Mouse (Mus musculus) limb, embryonic 12.5 days (tissue): ENCODE results near the gene Zfp383. TPM values are rescaled to one million over a fixed set of nuclear protein-coding genes. Genes with fewer than 3 reads are reported as not detected.
"Not testable (repeated sequence)": the region's sequence is repeated elsewhere in the genome, so short reads cannot be mapped to it uniquely, and the experiment has no call there.

Source experiments
- ATAC-seq: fragments of 200-750 bp; cut with Nextera tagmentation; 2 replicates; pipeline ENCODE4 v1.8.0; 2017; ENCODE audit warnings: low read depth, moderate TSS enrichment; ENCODE audit not compliant: insufficient number of reproducible peaks, insufficient read depth, low FRiP score, low TSS enrichment
- H3K27ac ChIP-seq: fragments of 300-500 bp; sonication (generic); 2 replicates; pipeline ENCODE4 v1.5.1; 2016; ENCODE audit warnings: mild to moderate bottlenecking, moderate library complexity
- H3K27me3 ChIP-seq: fragments of 300-500 bp; sonication (generic); 2 replicates; pipeline ENCODE4 v1.6.1; 2016; ENCODE audit warnings: mild to moderate bottlenecking, moderate library complexity
- H3K36me3 ChIP-seq: fragments of 300-500 bp; sonication (generic); 2 replicates; pipeline ENCODE4 v1.6.1; 2016; ENCODE audit warnings: mild to moderate bottlenecking, moderate library complexity
- H3K4me1 ChIP-seq: fragments of 300-500 bp; sonication (generic); replicated peaks from 2 replicates; pipeline ENCODE4 v1.6.1; 2016
- H3K4me2 ChIP-seq: fragments of 300-500 bp; sonication (generic); 2 replicates; pipeline ENCODE4 v1.6.1; 2016; ENCODE audit warnings: mild to moderate bottlenecking, moderate library complexity
- H3K4me3 ChIP-seq: fragments of 300-500 bp; sonication (generic); replicated peaks from 2 replicates; pipeline ENCODE4 v1.5.1; 2016; ENCODE audit warnings: mild to moderate bottlenecking
- H3K9ac ChIP-seq: fragments of 300-500 bp; sonication (generic); replicated peaks from 2 replicates; pipeline ENCODE4 v1.6.1; 2016; ENCODE audit warnings: mild to moderate bottlenecking, moderate library complexity
- H3K9me3 ChIP-seq: fragments of 300-500 bp; sonication (generic); 2 replicates; pipeline ENCODE4 v1.6.1; 2016; ENCODE audit warnings: mild to moderate bottlenecking, moderate library complexity
- WGBS: fragments of 180-500 bp; shearing (Covaris S2); methylation state at CpG from one replicate; pipeline ENCODE4 v1.1.7; 2016; 5-methylcytosine and 5-hydroxymethylcytosine counted together
- polyA plus RNA-seq: library from polyadenylated mRNA; unstranded; fragments of >200 nt; fragmentation: Nextera tagmentation; extraction: Ambion mirVana; gene quantifications from 2 replicates; pipeline ENCODE4 v1.2.1, GENCODE M21; 2016

Zfp383 gene
- polyA plus RNA-seq, 1 experiment from 2014 or later = 6.7 TPM

DNA sequence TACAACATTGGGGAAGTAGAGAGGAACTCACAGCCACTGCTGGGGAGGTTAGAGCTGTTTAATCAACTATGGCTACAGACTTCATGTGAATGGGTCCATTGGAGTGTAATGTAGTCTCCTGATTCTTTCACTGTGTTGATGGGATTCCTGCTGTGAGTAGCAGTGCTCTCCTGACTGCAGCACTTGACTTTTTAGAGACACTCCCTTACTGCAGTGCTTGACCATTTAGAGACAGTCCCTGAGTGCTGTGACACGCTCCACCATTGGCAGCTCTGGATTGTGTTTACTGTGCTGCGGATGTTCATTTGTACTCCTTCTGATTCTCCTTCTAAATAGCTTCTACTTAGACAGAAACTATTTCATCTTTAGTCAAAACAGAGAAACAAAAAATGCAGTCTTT lies 34.7 kb downstream of the Zfp383 start:
- no peaks in the 10 kb centered on the region for H3K27me3 ChIP-seq
- H3K4me2 ChIP-seq = no peak overlapping the region
- H3K9me3 ChIP-seq = no peaks in the 10 kb centered on the region
- no peak overlapping the region for H3K27ac ChIP-seq
- no peak overlapping the region for H3K9ac ChIP-seq
- H3K36me3 ChIP-seq = peaks cover 57% of the 10 kb centered on the region
- H3K4me3 ChIP-seq = no peak overlapping the region
- no peaks in the 10 kb centered on the region for H3K4me1 ChIP-seq
- ATAC-seq = no peak
- WGBS = 61% methylated on average over 2 of the region's 2 CpGs

DNA sequence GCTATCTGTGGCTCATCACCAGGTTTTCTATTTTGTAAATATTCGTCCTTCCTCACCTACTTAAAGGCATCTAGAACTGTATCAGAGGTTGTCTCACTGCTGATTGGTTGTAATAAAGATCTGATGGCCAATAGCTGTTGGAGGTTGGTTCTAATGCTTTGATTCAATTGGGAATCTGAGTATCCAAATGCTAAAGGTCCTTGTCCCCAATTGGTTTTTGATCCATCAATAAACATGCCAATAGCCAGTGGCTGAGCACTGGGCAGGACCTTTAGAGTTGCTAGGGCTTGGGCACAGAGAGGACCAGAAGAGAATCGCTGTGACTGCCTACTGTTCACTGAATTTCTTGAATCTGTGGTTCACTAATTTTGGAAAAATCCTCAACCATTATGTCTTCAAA lies 35.7 kb downstream of the Zfp383 start:
- H3K9me3 ChIP-seq = no peaks in the 10 kb centered on the region
- no peak overlapping the region for H3K9ac ChIP-seq
- ATAC-seq = no peak
- H3K27ac ChIP-seq = no peak overlapping the region
- H3K4me1 ChIP-seq = no peaks in the 10 kb centered on the region
- 76% methylated on average over 2 of the region's 2 CpGs for WGBS
- H3K27me3 ChIP-seq = no peaks in the 10 kb centered on the region
- no peak overlapping the region for H3K4me2 ChIP-seq
- no peak overlapping the region for H3K4me3 ChIP-seq
- H3K36me3 ChIP-seq = peaks cover 56% of the 10 kb centered on the region

DNA sequence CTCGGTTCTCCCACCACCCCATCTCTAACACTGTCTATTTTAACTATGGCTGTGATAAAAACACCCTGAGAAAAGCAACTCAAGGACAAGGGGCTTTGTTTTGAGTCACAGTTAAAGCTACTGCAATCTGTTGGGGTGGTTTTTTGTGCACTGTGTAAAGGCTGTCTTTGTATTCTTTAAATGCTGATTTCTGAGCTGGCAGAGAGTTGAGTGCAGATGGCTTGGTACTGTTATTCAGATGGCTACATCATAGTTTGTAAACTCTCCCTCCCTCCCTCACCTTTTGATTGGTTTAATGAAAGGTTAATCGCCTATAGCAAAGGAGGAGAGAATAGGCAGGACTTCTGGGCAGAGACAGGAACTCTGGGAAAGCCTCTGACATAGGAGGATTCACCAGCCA lies 36.2 kb downstream of the Zfp383 start:
- no peak for ATAC-seq
- Histone ChIP-seq H3K27me3 (no peaks in the 10 kb centered on the region), H3K4me3 (no peak overlapping the region), H3K4me1 (no peaks in the 10 kb centered on the region), H3K36me3 (peaks cover 60% of the 10 kb centered on the region), H3K27ac (no peak overlapping the region), H3K9me3 (no peaks in the 10 kb centered on the region), H3K9ac (no peak overlapping the region), H3K4me2 (no peak overlapping the region)
- 79% methylated on average over 2 of the region's 2 CpGs for WGBS

DNA sequence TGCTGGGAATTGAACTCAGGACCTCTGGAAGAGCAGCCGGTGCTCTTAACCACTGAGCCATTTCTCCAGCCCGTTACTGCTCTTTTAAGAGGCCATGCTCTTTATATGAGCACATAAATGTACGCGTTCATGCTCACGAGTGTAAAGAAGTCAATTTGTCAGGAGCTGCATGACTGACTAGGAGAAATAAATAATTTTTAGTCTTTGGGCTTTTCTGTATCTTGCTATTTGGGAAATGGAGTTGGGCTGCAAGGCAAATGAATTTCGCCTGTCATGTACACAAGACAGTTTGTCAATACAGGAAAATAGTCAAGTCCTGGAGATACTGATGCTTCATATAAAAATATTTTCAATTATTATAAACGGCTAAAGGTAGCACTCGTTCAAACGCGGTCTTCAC lies 45.1 kb downstream of the Zfp383 start:
- ATAC-seq = no peak
- Histone ChIP-seq H3K9ac (peak overlapping the region; percentile 89), H3K4me1 (peaks cover 4% of the 10 kb centered on the region; the same call in 1 of the 2 replicates), H3K4me3 (peak overlapping the region; percentile 74), H3K27ac (peak overlapping the region; percentile 96), H3K27me3 (no peaks in the 10 kb centered on the region), H3K36me3 (peaks cover 30% of the 10 kb centered on the region), H3K9me3 (no peaks in the 10 kb centered on the region), H3K4me2 (peak overlapping the region; percentile 59)
- WGBS = 37% methylated on average over 10 of the region's 10 CpGs

DNA sequence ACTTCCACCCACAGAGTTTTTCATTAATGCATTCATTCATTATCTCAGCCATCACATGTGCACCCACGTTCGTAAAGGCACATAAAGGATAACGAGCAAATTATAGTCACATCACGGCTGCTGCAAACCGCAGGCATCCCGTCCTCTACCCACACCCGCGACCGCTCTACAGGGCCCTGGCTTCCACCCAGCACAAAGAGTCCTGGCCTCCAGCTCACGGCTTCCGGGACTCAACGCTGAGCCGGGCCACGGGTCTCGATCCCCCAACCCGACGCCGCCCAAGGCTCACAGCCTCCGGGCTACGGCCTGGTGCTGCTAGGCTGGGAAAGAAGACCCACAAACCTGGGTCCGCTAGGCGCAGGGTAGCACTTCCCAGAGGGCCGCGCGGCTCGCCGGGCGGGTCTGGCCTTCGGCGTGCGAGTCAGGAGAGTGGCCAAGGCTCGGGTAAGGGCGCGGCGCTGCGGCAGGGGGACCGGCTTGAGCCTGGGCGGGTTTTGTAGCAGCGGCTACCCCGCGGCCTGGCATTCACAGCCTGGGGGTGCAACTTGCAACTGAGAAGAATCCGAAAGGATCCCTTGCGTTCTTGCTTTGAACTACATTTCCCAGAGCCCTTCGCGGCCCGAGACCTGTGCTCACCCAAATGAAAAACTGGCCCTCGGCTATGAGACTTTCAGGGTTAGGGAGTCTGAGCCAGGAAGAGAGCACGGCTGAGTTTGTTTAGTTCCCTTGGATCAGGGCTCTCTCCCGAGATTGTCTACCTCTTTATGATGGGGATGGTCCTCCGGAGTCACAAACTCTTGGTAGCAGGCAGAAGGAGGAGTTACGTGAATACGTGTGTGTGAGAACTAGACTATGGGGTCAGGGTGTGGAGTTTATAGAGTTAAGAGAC lies 45.7 kb downstream of the Zfp383 start, which contains the start of gene Zfp74:
Gene Zfp74 (minus strand): TSS at position 577 of the 889 bp plus-strand sequence.
- Histone ChIP-seq H3K27me3 (no peaks in the 10 kb centered on the region), H3K9ac (peak within 1 kb of the TSS; percentile 89), H3K4me1 (peaks cover 4% of the 10 kb centered on the region; the same call in 1 of the 2 replicates), H3K36me3 (peaks cover 25% of the 10 kb centered on the region), H3K4me2 (peak within 1 kb of the TSS; percentile 59), H3K27ac (peak within 1 kb of the TSS; percentile 96), H3K4me3 (peak within 1 kb of the TSS; percentile 74), H3K9me3 (no peaks in the 10 kb centered on the region)
- peak; percentile 91 for ATAC-seq
- 2% methylated on average over 52 of the region's 52 CpGs for WGBS

DNA sequence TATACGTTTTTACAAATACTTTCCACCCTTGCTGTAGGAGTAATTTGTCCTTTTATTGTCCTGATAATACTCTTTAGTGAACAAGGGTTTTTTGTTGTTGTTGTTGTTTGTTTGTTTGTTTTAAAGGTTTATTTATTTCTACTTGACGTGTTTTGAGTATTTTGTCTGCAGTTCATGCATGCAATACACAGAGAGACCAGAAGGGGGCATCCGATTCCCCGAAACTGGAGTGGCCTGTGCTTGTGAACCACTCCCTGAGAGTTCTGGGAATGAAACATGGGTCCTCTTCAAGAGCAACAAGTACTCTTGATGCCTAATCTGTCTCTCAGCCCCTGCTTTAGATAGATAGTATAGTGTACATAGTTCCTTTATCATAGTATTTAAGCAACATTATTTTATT lies 46.7 kb downstream of the Zfp383 start:
- Histone ChIP-seq H3K36me3 (peaks cover 17% of the 10 kb centered on the region), H3K27me3 (no peaks in the 10 kb centered on the region), H3K4me1 (peaks cover 4% of the 10 kb centered on the region; the same call in 1 of the 2 replicates), H3K4me3 (peak overlapping the region; percentile 74; the same call in 1 of the 2 replicates), H3K9me3 (no peaks in the 10 kb centered on the region), H3K9ac (no peak overlapping the region), H3K27ac (no peak overlapping the region), H3K4me2 (peak overlapping the region; percentile 59)
- 21% methylated on average over 4 of the region's 4 CpGs for WGBS
- ATAC-seq = no peak

DNA sequence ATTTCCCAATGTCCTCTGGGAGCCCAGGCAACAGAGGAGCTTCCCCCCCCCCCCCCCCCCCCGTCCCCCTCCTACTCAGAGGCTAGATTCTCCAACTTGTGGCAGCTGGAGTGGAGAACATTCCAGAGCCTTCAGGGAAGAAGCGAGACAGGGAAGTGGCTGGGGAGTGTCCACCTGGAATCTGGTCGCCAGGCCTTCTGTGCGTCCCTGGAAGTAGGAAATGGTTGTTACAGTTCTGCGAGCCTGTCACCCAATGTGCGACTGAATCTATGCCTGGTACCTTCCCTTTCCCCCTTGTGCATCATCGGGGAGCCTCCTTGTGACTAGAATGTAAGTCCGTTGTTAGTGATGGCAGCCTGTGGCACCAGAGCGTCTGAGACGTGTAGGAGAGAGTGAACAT lies 48.2 kb downstream of the Zfp383 start:
- Histone ChIP-seq H3K9ac (no peak overlapping the region), H3K4me3 (no peak overlapping the region), H3K9me3 (no peaks in the 10 kb centered on the region), H3K36me3 (peaks cover 2% of the 10 kb centered on the region), H3K4me1 (peaks cover 4% of the 10 kb centered on the region; the same call in 1 of the 2 replicates), H3K27ac (no peak overlapping the region), H3K4me2 (no peak overlapping the region), H3K27me3 (no peaks in the 10 kb centered on the region)
- no peak for ATAC-seq
- 56% methylated on average over 10 of the region's 10 CpGs for WGBS

DNA sequence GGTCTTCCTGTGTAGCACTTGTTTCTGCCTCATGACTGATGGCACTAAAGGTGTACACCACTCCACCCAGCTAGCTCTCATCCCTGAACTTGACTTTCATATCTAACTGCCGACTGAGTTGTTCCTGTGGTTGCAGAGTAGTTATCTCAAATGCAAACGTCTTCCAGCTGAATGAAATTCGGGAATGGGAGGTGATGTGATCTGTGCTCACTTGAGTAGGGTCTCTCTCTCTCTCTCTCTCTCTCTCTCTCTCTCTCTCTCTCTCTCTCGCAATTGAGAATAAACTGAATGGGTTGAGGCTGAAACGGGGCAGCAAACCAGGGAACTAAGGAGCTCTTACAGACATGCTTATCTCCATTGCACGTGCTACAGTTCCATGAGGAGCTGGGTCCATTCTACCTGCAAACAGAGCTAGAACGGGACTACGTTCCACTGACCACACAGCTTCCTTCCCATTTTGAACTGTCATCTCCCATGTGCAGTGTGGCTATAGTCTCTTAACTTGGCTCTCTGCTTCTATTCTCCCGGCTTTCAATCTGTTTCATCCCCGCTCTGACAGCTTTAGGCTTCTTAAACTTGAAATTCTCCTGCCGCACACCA lies 50.2 kb downstream of the Zfp383 start:
- no peaks in the 10 kb centered on the region for H3K36me3 ChIP-seq
- H3K27ac ChIP-seq = no peak overlapping the region
- no peaks in the 10 kb centered on the region; the same call in 1 of the 2 replicates for H3K4me1 ChIP-seq
- H3K4me2 ChIP-seq = no peak overlapping the region
- H3K4me3 ChIP-seq = no peak overlapping the region
- H3K9me3 ChIP-seq = no peaks in the 10 kb centered on the region
- ATAC-seq = no peak
- no peaks in the 10 kb centered on the region for H3K27me3 ChIP-seq
- H3K9ac ChIP-seq = no peak overlapping the region
- WGBS = 86% methylated on average over 11 of the region's 11 CpGs

DNA sequence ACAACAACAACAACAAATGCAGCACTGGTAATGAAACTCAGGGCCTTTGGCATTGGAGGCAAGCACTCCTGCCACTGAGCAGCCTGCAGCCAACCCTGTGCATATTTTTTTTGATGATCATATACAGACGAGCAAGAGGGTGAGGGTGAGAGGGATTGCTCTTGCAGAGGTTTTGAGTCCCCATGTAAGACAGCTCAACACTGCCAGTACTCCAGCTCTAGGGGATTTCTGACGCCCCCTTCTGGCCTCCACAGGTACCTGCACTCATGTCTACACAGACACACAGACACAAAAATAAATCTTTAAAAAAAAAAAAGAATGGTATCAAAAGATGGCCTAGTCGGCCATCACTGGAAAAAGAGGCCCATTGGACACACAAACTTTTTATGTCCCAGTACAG lies 51.0 kb downstream of the Zfp383 start:
- H3K4me3 ChIP-seq = no peak overlapping the region
- H3K27me3 ChIP-seq = no peaks in the 10 kb centered on the region
- no peak overlapping the region for H3K27ac ChIP-seq
- WGBS = 64% methylated on average over 3 of the region's 3 CpGs
- no peak overlapping the region for H3K4me2 ChIP-seq
- H3K9ac ChIP-seq = no peak overlapping the region
- no peaks in the 10 kb centered on the region; the same call in 1 of the 2 replicates for H3K4me1 ChIP-seq
- no peaks in the 10 kb centered on the region for H3K36me3 ChIP-seq
- ATAC-seq = no peak
- H3K9me3 ChIP-seq = no peaks in the 10 kb centered on the region

DNA sequence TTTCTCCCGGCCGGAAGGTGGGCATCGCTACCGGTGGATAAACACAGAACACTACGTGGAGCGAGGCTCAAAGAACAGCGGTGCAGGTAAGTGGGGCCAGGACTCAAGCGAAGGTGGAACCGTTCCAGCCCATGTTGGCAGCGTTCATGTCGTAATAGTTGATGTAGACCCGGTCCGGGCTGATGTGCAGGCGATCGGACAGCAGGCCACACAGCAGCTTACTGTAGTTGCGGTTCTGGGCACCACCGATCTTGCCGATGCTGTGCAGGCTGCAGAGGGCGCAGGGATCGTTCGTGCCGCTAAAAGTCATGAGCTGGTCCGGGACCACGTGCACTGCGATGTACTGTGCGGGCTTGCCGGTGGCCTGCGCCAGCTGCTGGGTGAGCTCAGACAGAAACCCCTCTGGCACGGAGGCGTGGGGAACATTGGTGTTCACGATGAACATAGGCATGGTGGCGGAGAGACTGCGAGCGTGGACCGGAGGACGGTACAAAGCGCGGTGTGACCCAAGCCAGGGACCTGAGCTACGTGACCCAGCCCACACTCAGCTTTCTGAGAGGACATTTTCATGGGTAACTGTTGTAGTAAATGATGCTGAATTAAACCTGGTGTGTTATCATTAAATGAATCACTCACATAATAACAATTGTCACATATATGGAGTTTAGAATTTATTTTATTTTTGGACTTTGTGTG lies 57.2 kb downstream of the Zfp383 start:
- not testable (repeated sequence) for H3K27me3 ChIP-seq, H3K4me2 ChIP-seq, H3K4me3 ChIP-seq, ATAC-seq, H3K9ac ChIP-seq, H3K27ac ChIP-seq, H3K9me3 ChIP-seq, H3K4me1 ChIP-seq, H3K36me3 ChIP-seq
- 47% methylated on average over 39 of the region's 39 CpGs for WGBS
